Mouse (Mus musculus): ENCODE data around the gene Teddm1a.
"Not testable (repeated sequence)": the region's sequence is repeated elsewhere in the genome, so short reads cannot be mapped to it uniquely, and the experiment has no call there.

Gene Teddm1a

GRCm38 (mm10) chr1:153891442-153891841 lies at the start of gene Teddm1a:
Gene Teddm1a, plus strand, starts transcription at chr1:153891742.
- in situ Hi-C loops (cut with MboI, MseI): loop anchor here (5.0 to 25.0 kb wide), 3 partner anchors 226 to 821 kb away; no protein-coding TSS in a partner anchor

DNA sequence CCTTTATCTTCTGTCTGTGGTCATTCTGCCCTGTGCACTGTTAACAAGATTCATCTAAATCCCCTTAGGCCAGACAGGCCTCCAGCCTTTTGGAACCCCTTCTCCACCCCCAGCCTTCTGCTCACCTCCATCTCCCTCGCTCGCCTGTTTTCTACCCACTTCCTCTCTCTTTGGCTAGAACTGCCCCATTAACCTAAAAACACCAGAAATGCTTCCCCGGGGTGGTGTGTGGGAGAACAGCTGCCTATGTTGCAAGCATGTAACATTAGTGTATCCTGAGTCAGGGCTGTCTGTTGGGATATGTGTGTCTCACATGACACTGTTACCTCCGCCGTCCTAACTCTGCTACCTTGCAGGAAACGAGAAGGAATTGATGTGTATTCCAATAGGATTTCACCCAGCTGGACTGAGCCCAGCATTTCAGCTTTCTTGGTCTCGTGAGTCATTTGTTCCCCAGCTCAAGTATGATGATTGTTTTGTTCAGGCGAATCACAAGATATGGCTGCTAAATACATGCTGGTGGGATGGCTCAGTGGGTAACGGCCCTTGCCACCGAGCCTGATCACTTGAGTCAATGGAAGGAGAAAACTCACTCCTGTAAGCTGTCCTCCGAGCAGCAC lies 49.3 kb upstream of the Teddm1a start:
- in situ Hi-C loops (cut with MboI, MseI): no loop called here

- in situ Hi-C loops (cut with MboI, MseI): no loop called here
Observed at GRCm38 (mm10) chr1:153844042-153844441, 47.5 kb upstream of the Teddm1a start, which contains the start of gene Rgsl1. Gene Rgsl1, minus strand, starts transcription at chr1:153844142.

- in situ Hi-C loops (cut with MboI, MseI): no loop called here
Observed at GRCm38 (mm10) chr1:153846420-153846819, 45.1 kb upstream of the Teddm1a start.

- in situ Hi-C loops (cut with MboI, MseI): no loop called here
Observed at GRCm38 (mm10) chr1:153846867-153847266, 44.7 kb upstream of the Teddm1a start.

DNA sequence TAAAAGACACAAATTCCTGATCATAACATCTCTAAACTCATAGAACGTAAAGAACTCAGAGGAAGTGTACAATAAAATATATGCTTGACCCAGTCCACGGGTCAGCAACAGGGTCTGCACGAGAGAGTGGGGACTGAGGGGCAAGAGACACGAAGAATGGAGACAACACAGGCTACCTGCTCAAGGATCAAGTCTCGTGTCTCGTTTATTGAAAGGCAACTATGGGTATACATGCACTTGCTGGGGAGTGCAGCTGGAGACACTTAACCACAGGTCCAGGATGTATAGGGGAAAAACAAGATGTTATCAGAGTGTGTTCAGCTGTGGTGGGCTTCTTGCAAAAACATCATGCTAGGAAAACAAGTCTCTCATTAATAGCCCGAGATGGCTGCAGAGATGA lies 38.8 kb upstream of the Teddm1a start:
- in situ Hi-C loops (cut with MboI, MseI): not testable (repeated sequence)

GRCm38 (mm10) chr1:153855946-153856345 lies 35.6 kb upstream of the Teddm1a start:
- in situ Hi-C loops (cut with MboI, MseI): no loop called here

DNA sequence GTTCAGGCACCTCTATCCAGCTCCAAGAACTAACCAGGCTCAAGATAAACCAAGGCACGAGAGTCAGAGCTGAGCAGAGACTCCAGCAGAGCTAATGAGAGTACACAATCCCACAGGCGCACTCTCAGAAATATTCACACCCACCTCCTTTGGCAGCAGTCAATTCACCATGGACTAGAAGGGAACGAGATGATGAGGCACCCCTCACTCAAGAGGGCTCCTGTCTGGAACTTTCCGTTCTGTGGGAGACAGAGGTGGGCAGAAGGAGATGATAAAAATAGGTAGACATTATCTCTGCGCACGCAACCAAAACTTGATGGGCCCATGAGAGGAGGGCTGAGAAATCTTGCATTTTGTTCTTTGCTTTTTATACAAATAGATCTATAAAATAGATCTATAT lies 17.5 kb upstream of the Teddm1a start, which contains the start of gene Teddm1b:
TSS of gene Teddm1b (plus strand) at position 301 of the 400 bp plus-strand sequence.
- in situ Hi-C loops (cut with MboI, MseI): no loop called here

GRCm38 (mm10) chr1:153880391-153880790 lies 11.2 kb upstream of the Teddm1a start:
- in situ Hi-C loops (cut with MboI, MseI): loop anchor here (25.0 kb wide), 1 partner anchor 832 kb away; no protein-coding TSS in a partner anchor

- in situ Hi-C loops (cut with MboI, MseI): loop anchor here (25.0 kb wide), 1 partner anchor 826 kb away; no protein-coding TSS in a partner anchor
Observed at GRCm38 (mm10) chr1:153886024-153886633, 5.4 kb upstream of the Teddm1a start.

DNA sequence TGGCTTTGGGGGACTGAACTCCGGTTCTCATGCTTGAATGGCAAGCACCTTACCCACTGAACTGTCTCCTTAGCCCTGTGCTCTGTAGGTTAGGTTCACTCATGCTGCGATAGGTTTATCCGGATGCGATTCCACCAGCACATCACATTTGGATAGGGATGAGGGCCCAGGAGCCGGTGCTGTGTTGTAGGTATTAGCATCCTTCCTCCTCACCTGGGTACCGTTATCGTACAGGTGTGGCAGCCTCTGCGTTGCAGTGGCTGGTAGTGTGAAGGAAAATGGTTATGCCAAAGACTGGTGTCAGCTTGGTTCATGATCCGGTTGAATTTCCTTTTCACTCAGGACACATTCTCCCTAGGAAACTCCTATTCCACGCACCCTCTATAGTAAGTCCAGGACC lies 1.4 kb upstream of the Teddm1a start:
- in situ Hi-C loops (cut with MboI, MseI): loop anchor here (5.0 to 25.0 kb wide), 3 partner anchors 227 to 822 kb away; no protein-coding TSS in a partner anchor

- in situ Hi-C loops (cut with MboI, MseI): loop anchor here (5.0 to 25.0 kb wide), 3 partner anchors 224 to 819 kb away; no protein-coding TSS in a partner anchor
Observed at GRCm38 (mm10) chr1:153893746-153894145, 2.2 kb downstream of the Teddm1a start.

DNA sequence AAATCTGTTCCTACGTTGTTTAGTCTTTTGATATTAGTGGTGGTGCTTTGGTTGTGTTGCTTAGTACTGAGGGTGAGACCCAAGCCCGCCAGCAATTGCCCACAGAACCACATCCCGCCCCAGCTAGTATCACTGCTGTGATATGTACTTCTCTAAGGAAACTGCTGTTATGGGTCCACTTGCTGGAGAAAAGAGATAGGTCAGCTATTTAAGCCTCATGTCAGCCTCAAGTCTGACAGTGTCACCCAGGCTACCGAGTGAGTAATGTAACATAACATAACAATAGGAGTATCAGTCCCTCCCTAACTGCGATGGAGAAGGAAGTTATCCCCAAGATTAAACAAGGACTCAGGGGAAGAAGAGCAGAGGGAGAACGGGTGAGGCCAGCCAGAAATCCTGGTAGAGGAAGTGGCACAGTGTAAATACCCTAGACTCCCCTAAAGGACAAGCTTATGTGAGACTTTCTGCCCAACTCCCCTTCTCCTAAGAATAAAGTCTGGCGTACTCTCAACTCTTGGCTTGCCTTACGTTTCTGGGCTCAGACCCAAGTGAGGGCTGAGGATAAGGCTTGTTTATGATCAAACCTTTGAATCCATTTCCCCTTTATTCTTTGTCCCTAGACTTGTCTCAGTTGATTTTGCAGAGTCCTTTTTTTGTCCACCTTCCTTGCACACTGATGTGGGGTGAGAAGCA lies 2.8 kb downstream of the Teddm1a start:
- in situ Hi-C loops (cut with MboI, MseI): loop anchor here (5.0 to 25.0 kb wide), 3 partner anchors 223 to 818 kb away; no protein-coding TSS in a partner anchor

DNA sequence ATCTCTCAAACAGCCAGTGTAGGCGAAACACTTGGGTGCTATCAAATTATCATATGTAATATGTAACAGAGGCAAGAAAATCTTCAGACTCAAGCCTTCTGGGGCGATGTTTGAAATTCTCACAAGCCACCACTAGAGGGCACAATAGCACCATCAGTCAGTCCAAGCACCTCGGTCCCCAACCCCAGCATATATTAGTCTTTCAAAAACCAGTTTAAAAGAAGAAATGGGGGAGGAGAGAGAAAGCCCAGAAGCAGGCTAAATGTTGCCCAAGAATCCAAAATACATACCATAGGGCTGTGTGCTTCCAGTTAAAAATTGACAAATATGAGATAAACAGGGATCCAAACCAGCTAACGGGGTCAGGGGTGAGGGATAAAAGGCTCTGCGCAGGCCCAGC lies 3.4 kb downstream of the Teddm1a start:
- in situ Hi-C loops (cut with MboI, MseI): loop anchor here (5.0 to 25.0 kb wide), 3 partner anchors 222 to 817 kb away; no protein-coding TSS in a partner anchor

DNA sequence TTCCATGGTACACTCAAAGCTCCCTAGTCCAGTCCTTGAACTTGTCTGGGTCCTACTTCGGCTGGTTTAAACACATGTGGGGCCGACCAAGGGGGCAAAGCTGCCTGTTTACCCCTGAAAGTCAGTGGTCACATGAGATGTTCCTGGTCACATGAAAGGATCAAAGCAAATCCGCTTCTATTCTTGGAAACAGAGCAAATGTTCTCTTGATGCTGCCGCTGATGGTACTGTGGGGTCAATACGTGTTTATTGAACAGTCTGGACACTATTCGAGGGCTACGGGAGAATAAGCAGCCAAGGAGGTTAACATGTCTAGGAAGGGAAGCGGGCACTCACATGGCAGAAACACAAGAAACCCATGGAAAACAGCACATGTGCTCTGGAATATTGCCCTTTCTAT lies 5.7 kb downstream of the Teddm1a start:
- in situ Hi-C loops (cut with MboI, MseI): loop anchor here (25.0 kb wide), 1 partner anchor 815 kb away; no protein-coding TSS in a partner anchor

GRCm38 (mm10) chr1:153898989-153899730 lies 7.6 kb downstream of the Teddm1a start:
- in situ Hi-C loops (cut with MboI, MseI): loop anchor here (25.0 kb wide), 1 partner anchor 813 kb away; no protein-coding TSS in a partner anchor

GRCm38 (mm10) chr1:153899731-153900380 lies 8.3 kb downstream of the Teddm1a start, which contains the start of the genes Glul and Teddm2:
Gene Glul, plus strand, starts transcription at chr1:153899944.
Gene Teddm2, minus strand, starts transcription at chr1:153900228.
- in situ Hi-C loops (cut with MboI, MseI): loop anchor here (25.0 kb wide), 1 partner anchor 812 kb away; no protein-coding TSS in a partner anchor

GRCm38 (mm10) chr1:153900381-153900780 lies 8.8 kb downstream of the Teddm1a start:
- in situ Hi-C loops (cut with MboI, MseI): no loop called here

DNA sequence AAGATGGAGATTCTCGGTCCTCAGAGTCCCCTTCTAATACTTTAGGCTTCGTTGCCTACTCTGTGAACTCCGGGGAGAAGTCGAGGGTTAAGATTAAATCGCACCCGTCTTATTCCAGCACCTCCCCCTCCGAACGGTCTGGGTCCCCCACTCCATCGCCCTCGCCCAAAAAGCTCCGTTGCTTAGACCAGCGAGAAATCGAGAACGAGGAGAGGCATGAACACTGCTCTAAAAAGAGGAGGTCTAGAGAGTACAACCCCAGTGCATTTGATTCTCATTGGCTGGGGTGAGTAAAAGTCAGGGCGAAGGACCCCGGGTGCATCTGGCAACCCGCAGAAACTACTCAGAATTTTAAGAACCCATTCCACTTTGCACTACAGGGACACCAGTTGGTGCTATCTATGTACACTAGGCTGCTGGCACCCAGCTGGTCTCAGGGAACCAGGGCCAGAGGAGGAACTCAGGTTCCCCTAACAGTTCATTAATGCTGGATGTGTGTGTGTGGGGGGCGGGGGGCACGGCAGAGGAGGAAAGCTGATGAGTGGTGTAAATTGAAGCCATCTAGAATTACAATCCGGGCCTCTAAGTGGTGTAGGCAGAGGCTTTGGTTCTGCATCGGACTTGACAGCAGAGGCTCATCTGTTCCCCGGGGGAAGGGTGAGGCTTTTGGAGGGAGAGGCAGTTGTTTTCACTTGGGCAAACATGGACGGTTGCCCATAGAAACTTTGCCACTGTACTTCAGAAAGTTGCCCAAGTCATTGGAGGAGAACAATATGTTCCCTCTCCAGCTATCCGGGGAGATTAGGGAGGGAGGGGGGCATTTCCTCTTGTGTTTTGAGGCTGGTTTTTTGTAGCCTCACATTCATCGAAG lies 9.6 kb downstream of the Teddm1a start:
- in situ Hi-C loops (cut with MboI, MseI): no loop called here

Data from T-helper 2 cell (primary cell).